Mouse (Mus musculus) MEL (cell line): Measurements from ENCODE around the gene Rftn2.

Source experiments
- CTCF ChIP-seq, 3 experiments: IDR thresholded peaks in 2 of 3; conservative IDR thresholded peaks in 1 of 3; 2 replicates each; pipeline ENCODE4 v1.5.1; 2011 to 2012; ENCODE audit warnings: low read length in 3 of 3, low read depth in 2 of 3, mild to moderate bottlenecking in 2 of 3, improper control_type of control experiment in 1 of 3, inconsistent platforms in 1 of 3, mixed read lengths in 1 of 3, moderate library complexity in 1 of 3; ENCODE audit not compliant: control insufficient read depth in 1 of 3, insufficient read depth in 1 of 3, poor library complexity in 1 of 3, severe bottlenecking in 1 of 3
- E2F4 ChIP-seq: IDR thresholded peaks from 2 replicates; pipeline ENCODE4 v1.6.1; 2011; ENCODE audit warnings: low read depth, low read length, improper control_type of control experiment, borderline replicate concordance
- EP300 ChIP-seq, 2 experiments: IDR thresholded peaks; 2 replicates each; pipeline ENCODE4 v1.6.1; 2011; ENCODE audit warnings: improper control_type of control experiment in 2 of 2, low read length in 2 of 2, low read depth in 1 of 2, mild to moderate bottlenecking in 1 of 2
- HCFC1 ChIP-seq: IDR thresholded peaks from 2 replicates; pipeline ENCODE4 v1.6.1; 2012; ENCODE audit warnings: low read depth, mild to moderate bottlenecking, inconsistent platforms, low read length, improper control_type of control experiment, moderate library complexity
- KAT2A ChIP-seq: conservative IDR thresholded peaks from 2 replicates; pipeline ENCODE4 v1.6.1; 2012; ENCODE audit warnings: low read depth, low read length, improper control_type of control experiment, inconsistent platforms
- POLR2A ChIP-seq, 2 experiments: IDR thresholded peaks; 2 replicates each; pipeline ENCODE4 v1.6.1; 2011 to 2012; ENCODE audit warnings: low read length in 2 of 2, mild to moderate bottlenecking in 2 of 2, control low read depth in 1 of 2, improper control_type of control experiment in 1 of 2, low read depth in 1 of 2, moderate library complexity in 1 of 2; ENCODE audit not compliant: control insufficient read depth in 1 of 2, insufficient read depth in 1 of 2, poor library complexity in 1 of 2
- POLR2AphosphoS2 ChIP-seq: IDR thresholded peaks from 2 replicates; pipeline ENCODE4 v1.6.1; 2011; ENCODE audit warnings: low read length, improper control_type of control experiment
- TAL1 ChIP-seq: IDR thresholded peaks from 2 replicates; pipeline ENCODE4 v1.6.1; 2012; ENCODE audit warnings: mild to moderate bottlenecking, inconsistent platforms, low read length, moderate library complexity, mixed read lengths
- TCF12 ChIP-seq: IDR thresholded peaks from 2 replicates; pipeline ENCODE4 v1.6.1; 2014; ENCODE audit warnings: low read depth, mild to moderate bottlenecking, inconsistent platforms, low read length, improper control_type of control experiment, moderate library complexity

GRCm38 (mm10) chr1:55193316-55193715, 33.3 kb downstream of the Rftn2 start:
- TF ChIP-seq CTCF (IDR thresholded peaks at IDR 0.05 in 2 of 3, conservative IDR thresholded peaks at IDR 0.05 in 1 of 3; ENCODE audit: control insufficient read depth in 1 of 3, insufficient read depth in 1 of 3, low read depth in 2 of 3, low read length in 3 of 3, poor library complexity in 1 of 3, severe bottlenecking in 1 of 3), result no peak
- no peak for TF ChIP-seq E2F4
- no peak for TF ChIP-seq KAT2A
- TF ChIP-seq TCF12, result no peak
- TF ChIP-seq HCFC1, result no peak
- TF ChIP-seq TAL1, result no peak
- TF ChIP-seq POLR2AphosphoS2, result no peak
- TF ChIP-seq EP300 (IDR thresholded peaks at IDR 0.05; ENCODE audit: low read depth in 1 of 2, low read length in 2 of 2), result no peak
- TF ChIP-seq POLR2A (IDR thresholded peaks at IDR 0.05; ENCODE audit: control insufficient read depth in 1 of 2, insufficient read depth in 1 of 2, low read depth in 1 of 2, low read length in 2 of 2, poor library complexity in 1 of 2), result no peak
